Mouse (Mus musculus) erythroblast, embryonic 14.5 days (primary cell): ENCODE data around the gene Nudt3.

Experiments used
- GATA1 ChIP-seq: IDR thresholded peaks from 2 replicates; pipeline ENCODE4 v1.6.1; 2012; ENCODE audit warnings: low read length, inconsistent platforms, mixed read lengths
- TAL1 ChIP-seq: IDR thresholded peaks from 3 replicates; pipeline ENCODE4 v1.6.1; 2012; ENCODE audit warnings: low read length, inconsistent platforms, mixed read lengths

GRCm38 (mm10) chr17:27621705-27622531 is 1.4 kb downstream of the Nudt3 start:
- TF ChIP-seq GATA1: no peak
- TF ChIP-seq TAL1: no peak
